Mouse (Mus musculus): Measurements from ENCODE around the gene Insyn1. TPM values are rescaled to one million over a fixed set of nuclear protein-coding genes. Genes with fewer than 3 reads are reported as not detected.

Insyn1 gene
- polyA plus RNA-seq, 1 experiment from 2014 or later, result 0.71 TPM

- ATAC-seq (replicated peaks; ENCODE audit: insufficient number of reproducible peaks, insufficient read depth, low FRiP score, low read depth), result no peak
- WGBS, result 68% methylated on average over 5 of the region's 5 CpGs
- no peak overlapping the region for H3K4me3 ChIP-seq
Measured at GRCm38 (mm10) chr9:58453791-58454378, 34.5 kb upstream of the Insyn1 start.

GRCm38 (mm10) chr9:58454886-58455285 lies 33.5 kb upstream of the Insyn1 start:
- Histone ChIP-seq H3K9ac (no peak overlapping the region), H3K4me2 (no peak overlapping the region), H3K9me3 (replicated peaks) (no peaks in the 10 kb centered on the region), H3K27me3 (no peaks in the 10 kb centered on the region), H3K36me3 (no peaks in the 10 kb centered on the region), H3K4me3 (no peak overlapping the region), H3K4me1 (replicated peaks) (peaks cover 13% of the 10 kb centered on the region), H3K27ac (no peak overlapping the region)
- WGBS, result 35% methylated on average over 3 of the region's 3 CpGs
- ATAC-seq (replicated peaks; ENCODE audit: insufficient number of reproducible peaks, insufficient read depth, low FRiP score, low read depth), result no peak

More at GRCm38 (mm10) chr9:58453791-58454378, 34.5 kb upstream of the Insyn1 start:
- H3K9me3 ChIP-seq (replicated peaks), result no peaks in the 10 kb centered on the region
- no peak overlapping the region for H3K9ac ChIP-seq
- peaks cover 13% of the 10 kb centered on the region for H3K4me1 ChIP-seq (replicated peaks)
- H3K27ac ChIP-seq, result no peak overlapping the region
- H3K36me3 ChIP-seq, result no peaks in the 10 kb centered on the region
- no peaks in the 10 kb centered on the region for H3K27me3 ChIP-seq
- no peak overlapping the region for H3K4me2 ChIP-seq

GRCm38 (mm10) chr9:58455798-58456197 lies 32.6 kb upstream of the Insyn1 start:
- Histone ChIP-seq H3K36me3 (no peaks in the 10 kb centered on the region), H3K4me2 (no peak overlapping the region), H3K4me3 (no peak overlapping the region), H3K9ac (no peak overlapping the region), H3K9me3 (replicated peaks) (no peaks in the 10 kb centered on the region), H3K27me3 (no peaks in the 10 kb centered on the region), H3K4me1 (replicated peaks) (peaks cover 13% of the 10 kb centered on the region), H3K27ac (no peak overlapping the region)
- ATAC-seq (replicated peaks; ENCODE audit: insufficient number of reproducible peaks, insufficient read depth, low FRiP score, low read depth), result no peak
- WGBS, result 20% methylated on average over 13 of the region's 13 CpGs

- Histone ChIP-seq H3K36me3 (no peaks in the 10 kb centered on the region), H3K9ac (no peak overlapping the region), H3K27me3 (no peaks in the 10 kb centered on the region), H3K27ac (no peak overlapping the region), H3K4me3 (no peak overlapping the region), H3K4me2 (no peak overlapping the region), H3K4me1 (replicated peaks) (peaks cover 13% of the 10 kb centered on the region), H3K9me3 (replicated peaks) (no peaks in the 10 kb centered on the region)
- no peak for ATAC-seq (replicated peaks; ENCODE audit: insufficient number of reproducible peaks, insufficient read depth, low FRiP score, low read depth)
- 61% methylated on average over 7 of the region's 7 CpGs for whole genome bisulfite sequencing
Measured at GRCm38 (mm10) chr9:58457481-58457955, 30.9 kb upstream of the Insyn1 start.

GRCm38 (mm10) chr9:58458341-58458740 lies 30.1 kb upstream of the Insyn1 start:
- Histone ChIP-seq H3K36me3 (no peaks in the 10 kb centered on the region), H3K4me2 (no peak overlapping the region), H3K9me3 (replicated peaks) (no peaks in the 10 kb centered on the region), H3K27ac (no peak overlapping the region), H3K4me3 (no peak overlapping the region), H3K27me3 (no peaks in the 10 kb centered on the region), H3K4me1 (replicated peaks) (peaks cover 13% of the 10 kb centered on the region), H3K9ac (no peak overlapping the region)
- 73% methylated on average over 3 of the region's 3 CpGs for WGBS
- ATAC-seq (replicated peaks; ENCODE audit: insufficient number of reproducible peaks, insufficient read depth, low FRiP score, low read depth), result no peak

GRCm38 (mm10) chr9:58458856-58459553 lies 29.4 kb upstream of the Insyn1 start:
- H3K4me3 ChIP-seq, result no peak overlapping the region
- H3K27ac ChIP-seq, result no peak overlapping the region
- H3K9me3 ChIP-seq (replicated peaks), result no peaks in the 10 kb centered on the region
- WGBS, result 77% methylated on average over 6 of the region's 6 CpGs
- no peak overlapping the region for H3K4me2 ChIP-seq
- H3K9ac ChIP-seq, result no peak overlapping the region
- no peaks in the 10 kb centered on the region for H3K27me3 ChIP-seq
- ATAC-seq (replicated peaks; ENCODE audit: insufficient number of reproducible peaks, insufficient read depth, low FRiP score, low read depth), result no peak
- peaks cover 13% of the 10 kb centered on the region for H3K4me1 ChIP-seq (replicated peaks)
- no peaks in the 10 kb centered on the region for H3K36me3 ChIP-seq

- 48% methylated on average over 5 of the region's 5 CpGs for whole genome bisulfite sequencing
- ATAC-seq (replicated peaks; ENCODE audit: insufficient number of reproducible peaks, insufficient read depth, low FRiP score, low read depth), result no peak
- Histone ChIP-seq H3K4me3 (no peak overlapping the region), H3K27me3 (peaks cover 10% of the 10 kb centered on the region; the same call in 1 of the 2 replicates), H3K4me1 (replicated peaks) (peaks cover 10% of the 10 kb centered on the region), H3K9ac (no peak overlapping the region), H3K36me3 (no peaks in the 10 kb centered on the region), H3K27ac (no peak overlapping the region), H3K9me3 (replicated peaks) (no peaks in the 10 kb centered on the region), H3K4me2 (no peak overlapping the region)
Measured at GRCm38 (mm10) chr9:58467345-58468025, 20.9 kb upstream of the Insyn1 start.

- Histone ChIP-seq H3K27me3 (peaks cover 16% of the 10 kb centered on the region; the same call in 1 of the 2 replicates), H3K27ac (no peak overlapping the region)
- 56% methylated on average over 6 of the region's 6 CpGs for WGBS
Measured at GRCm38 (mm10) chr9:58470466-58470865, 17.9 kb upstream of the Insyn1 start.

GRCm38 (mm10) chr9:58473211-58473815 lies 15.1 kb upstream of the Insyn1 start:
- no peaks in the 10 kb centered on the region for H3K36me3 ChIP-seq
- ATAC-seq (replicated peaks; ENCODE audit: insufficient number of reproducible peaks, insufficient read depth, low FRiP score, low read depth), result no peak
- no peak overlapping the region for H3K4me2 ChIP-seq
- no peaks in the 10 kb centered on the region for H3K9me3 ChIP-seq (replicated peaks)
- H3K4me3 ChIP-seq, result no peak overlapping the region
- WGBS, result 67% methylated on average over 8 of the region's 8 CpGs
- H3K9ac ChIP-seq, result no peak overlapping the region
- H3K4me1 ChIP-seq (replicated peaks), result no peaks in the 10 kb centered on the region
- no peak overlapping the region for H3K27ac ChIP-seq
- H3K27me3 ChIP-seq, result peaks cover 20% of the 10 kb centered on the region; the same call in 1 of the 2 replicates

More at GRCm38 (mm10) chr9:58470466-58470865, 17.9 kb upstream of the Insyn1 start:
- no peak for ATAC-seq (replicated peaks; ENCODE audit: insufficient number of reproducible peaks, insufficient read depth, low FRiP score, low read depth)
- Histone ChIP-seq H3K4me3 (no peak overlapping the region), H3K36me3 (no peaks in the 10 kb centered on the region), H3K4me1 (replicated peaks) (peaks cover 10% of the 10 kb centered on the region), H3K4me2 (no peak overlapping the region), H3K9me3 (replicated peaks) (no peaks in the 10 kb centered on the region), H3K9ac (no peak overlapping the region)

GRCm38 (mm10) chr9:58487076-58487475 lies 1.3 kb upstream of the Insyn1 start:
- no peak for ATAC-seq (replicated peaks; ENCODE audit: insufficient number of reproducible peaks, insufficient read depth, low FRiP score, low read depth)
- Histone ChIP-seq H3K9me3 (replicated peaks) (no peaks in the 10 kb centered on the region), H3K27ac (no peak overlapping the region), H3K36me3 (no peaks in the 10 kb centered on the region), H3K27me3 (peaks cover 76% of the 10 kb centered on the region), H3K4me2 (no peak overlapping the region), H3K4me1 (replicated peaks) (peaks cover 21% of the 10 kb centered on the region), H3K9ac (no peak overlapping the region), H3K4me3 (no peak overlapping the region)
- WGBS, result 13% methylated on average over 3 of the region's 3 CpGs

All from heart, embryonic 15.5 days (tissue).